Mouse (Mus musculus): ENCODE measurements around the gene Emc7.

Gene Emc7

DNA sequence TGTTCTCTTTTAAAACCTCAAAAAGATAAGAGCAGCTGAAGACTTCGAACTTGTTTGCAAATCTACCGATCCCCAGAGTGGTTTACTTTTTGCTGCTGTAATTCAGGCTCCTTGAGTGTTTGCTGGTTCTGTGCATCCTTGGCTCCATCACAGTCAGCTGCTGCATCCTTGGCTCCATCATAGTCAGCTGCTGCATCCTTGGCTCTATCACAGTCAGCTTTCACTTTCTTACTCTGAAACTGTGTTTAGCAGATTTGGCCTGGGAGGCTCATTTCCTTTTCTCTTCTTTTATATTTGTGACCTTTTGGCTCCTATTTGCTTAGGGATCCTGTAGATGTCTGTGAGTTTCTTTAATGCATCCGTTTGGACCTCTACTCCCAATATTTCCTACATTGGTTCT, 62.4 kb downstream of the Emc7 start:
- no peak for DNase-seq (ENCODE audit: extremely low read depth, low read depth)

DNA sequence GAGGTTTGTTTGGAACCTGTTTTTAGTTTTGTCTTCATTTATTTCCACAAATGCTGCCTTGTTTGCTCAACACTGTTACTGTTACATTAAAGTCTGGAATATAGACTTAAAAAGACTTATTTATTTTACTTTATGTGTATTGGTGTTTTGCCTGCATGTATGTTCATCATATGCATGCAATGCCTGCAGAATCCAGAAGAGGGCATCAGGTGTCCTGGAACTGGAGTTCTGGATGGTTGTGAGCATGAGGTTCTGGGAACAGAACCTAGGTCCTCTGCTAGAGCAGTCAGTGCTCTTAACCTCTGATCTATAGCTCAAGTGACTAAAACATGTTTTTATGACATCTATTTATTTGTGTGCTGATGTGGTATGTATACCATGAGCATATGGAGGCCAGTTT, 63.7 kb downstream of the Emc7 start:
- no peak for DNase-seq (ENCODE audit: extremely low read depth, low read depth)

DNA sequence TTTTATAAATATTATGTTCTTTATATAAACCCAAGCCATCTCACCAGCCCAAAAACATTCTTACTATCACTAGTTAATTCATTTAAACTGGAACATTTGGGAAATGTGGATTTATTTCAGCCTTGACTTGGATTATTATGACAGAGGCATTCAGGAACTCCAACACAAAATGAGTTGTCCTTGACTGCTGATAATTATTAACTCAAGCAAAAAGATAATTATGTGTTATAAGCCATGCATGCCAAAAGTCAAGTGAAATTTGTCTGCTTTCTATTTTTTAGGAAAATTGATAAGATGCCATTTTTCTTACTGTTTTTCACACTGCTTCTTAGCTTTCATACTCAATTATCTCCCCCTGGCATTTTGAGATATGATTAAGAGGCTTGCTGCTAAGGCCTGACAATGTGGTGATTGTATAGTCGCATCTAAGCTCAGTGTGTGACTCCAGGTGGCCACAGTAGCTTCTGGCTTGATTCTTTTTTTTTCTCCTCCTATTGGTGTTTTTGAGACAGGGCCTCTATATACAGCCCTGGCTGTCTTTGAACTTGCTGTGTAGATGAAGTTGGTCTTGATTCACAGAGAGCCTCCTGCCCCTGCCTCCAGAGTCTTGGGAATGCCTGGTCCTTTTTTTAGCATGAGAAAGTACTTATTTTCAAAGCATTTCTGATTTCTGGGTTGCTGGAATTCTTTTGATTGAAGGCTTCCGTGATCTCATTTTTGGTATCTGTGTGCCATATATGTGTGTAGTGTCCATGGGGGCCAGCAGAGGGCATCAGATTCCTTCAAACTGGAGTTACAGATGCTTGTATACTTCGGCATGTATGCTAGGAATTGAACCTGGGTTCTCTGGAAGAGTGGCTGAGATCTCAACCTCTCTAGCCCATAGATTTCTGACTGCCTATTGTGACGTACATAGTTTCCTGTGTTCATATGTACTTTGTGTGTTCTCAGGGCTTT, 66.0 kb downstream of the Emc7 start:
- DNase-seq (ENCODE audit: extremely low read depth, low read depth), result no peak

All from MEL-GATA-1-ER (cell line).